Mouse (Mus musculus) olfactory bulb, adult 2 months (tissue): ENCODE data around the gene Prps1l1.

Experiments
- CTCF ChIP-seq: fragments of 200-500 bp; IDR thresholded peaks from 2 replicates; pipeline ENCODE4 v1.5.1; 2012; ENCODE audit warnings: low read depth, mild to moderate bottlenecking, low read length, moderate library complexity; ENCODE audit not compliant: insufficient read depth
- POLR2A ChIP-seq: fragments of 200-500 bp; IDR thresholded peaks from 2 replicates; pipeline ENCODE4 v1.6.1; 2012; ENCODE audit warnings: mild to moderate bottlenecking, low read depth, low read length, moderate library complexity; ENCODE audit not compliant: insufficient read depth

DNA sequence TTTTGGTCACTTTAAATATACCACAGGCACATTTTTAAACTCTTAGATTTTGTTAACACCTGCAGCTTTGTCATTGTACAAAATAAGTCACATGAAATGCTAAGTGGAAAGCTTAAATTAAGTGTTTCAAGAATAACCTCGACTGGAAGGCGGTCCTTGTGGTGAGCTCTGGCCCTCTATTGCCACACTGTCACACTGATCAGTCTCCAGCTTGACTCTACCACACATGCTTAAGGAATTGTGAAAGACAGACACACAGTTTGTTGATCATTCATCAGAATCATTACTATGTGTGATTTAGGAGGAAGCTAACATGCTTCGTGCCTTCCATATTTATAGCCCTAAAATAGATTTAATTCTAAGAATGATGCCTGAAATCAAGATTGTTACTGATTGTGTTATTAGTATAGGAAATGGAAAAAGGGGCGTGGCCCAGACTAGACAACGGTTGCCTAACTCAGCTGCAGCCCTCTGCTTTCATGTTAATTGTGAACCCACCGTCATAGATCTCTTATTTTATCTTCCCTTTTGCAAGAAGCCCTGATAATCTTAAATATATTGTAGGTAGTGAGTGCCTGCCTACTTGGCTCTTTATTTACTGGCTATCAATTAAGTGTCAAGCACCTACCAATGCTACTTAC lies 35.4 kb upstream of the Prps1l1 start:
- TF ChIP-seq POLR2A (no peak), CTCF (no peak)
